20 mouse cellular contexts compared by ENCODE assay signal in the genomic region with DNA sequence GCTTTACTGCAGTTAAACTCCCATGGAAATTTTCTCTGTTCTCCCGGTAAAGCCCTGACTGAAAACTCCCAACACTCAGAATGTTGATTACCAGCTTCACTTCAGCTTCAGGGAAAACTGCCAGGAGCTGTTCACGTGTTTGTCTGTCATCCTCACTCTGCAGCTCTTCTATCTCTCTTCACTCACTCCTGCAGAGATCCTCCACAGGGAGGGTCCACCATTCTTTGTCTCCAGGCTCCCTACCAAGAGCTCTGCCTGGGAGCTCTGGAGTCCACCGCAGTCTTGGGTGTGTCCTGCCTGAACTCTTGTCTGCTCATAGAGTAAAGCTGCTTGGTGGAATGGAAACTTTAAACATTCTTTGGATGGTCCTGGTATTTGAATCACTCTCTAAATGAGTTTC. TPM values are rescaled to one million over a fixed set of nuclear protein-coding genes. Genes with fewer than 3 reads are reported as not detected.
DNase-seq lines count a peak whose midpoint lies in the region; ATAC-seq and TF ChIP-seq lines count a peak whose summit lies in the region.
"Had no signal": no experiment of that assay in that cellular context is flagged by ENCODE, and none has a peak within 500 bp of the region (broad histone marks: within the 10 kb centered on the region; RNA-seq: fewer than 3 reads in every experiment).

No protein-coding gene starts in this region.

- no peak for ATAC-seq in forebrain, embryonic 16.5 days
- no peak for ATAC-seq in midbrain, embryonic 15.5 days (replicated peaks)
- ATAC-seq: liver, postnatal 0 days; Patski had no signal

- no peaks in the 10 kb centered on the region for H3K36me3 ChIP-seq in forebrain, embryonic 10.5 days (replicated peaks)
- no peaks in the 10 kb centered on the region for H3K36me3 ChIP-seq in forebrain, embryonic 16.5 days (ENCODE audit: control insufficient read depth, insufficient read depth)
- 0 out of 2 replicates have a peak, but pooled peaks cover 2% of the 10 kb centered on the region for H3K36me3 ChIP-seq in heart, embryonic 10.5 days
- no peaks in the 10 kb centered on the region for H3K36me3 ChIP-seq in ES-Bruce4 (ENCODE audit: control insufficient read depth, insufficient read depth, low read length, poor library complexity, severe bottlenecking)
- H3K36me3 ChIP-seq in midbrain, embryonic 15.5 days (replicated peaks) = no peaks in the 10 kb centered on the region
- H3K36me3 ChIP-seq: embryonic facial prominence, embryonic 12.5 days; forebrain, embryonic 12.5 days; heart, embryonic 13.5 days; hindbrain, embryonic 15.5 days; limb, embryonic 12.5 days; neural tube, embryonic 13.5 days had no signal

- 22% methylated on average over 3 of the region's 3 CpGs for WGBS in forebrain, embryonic 10.5 days
- 22% methylated on average over 3 of the region's 3 CpGs for WGBS in forebrain, embryonic 16.5 days
- 12% methylated on average over 3 of the region's 3 CpGs for WGBS in heart, embryonic 10.5 days
- WGBS in midbrain, embryonic 15.5 days = 23% methylated on average over 3 of the region's 3 CpGs

- TF ChIP-seq CTCF in ES-Bruce4 (IDR thresholded peaks at IDR 0.05; ENCODE audit: low read depth, low read length) = no peak
- TF ChIP-seq CTCF in embryonic fibroblast, embryonic 13.5 days (IDR thresholded peaks at IDR 0.05; ENCODE audit: borderline replicate concordance, insufficient read depth, low read length) = no peak

- DNase-seq in forebrain, embryonic 10.5 days (ENCODE audit: extremely low spot score, low spot score) = no peak
- peak; percentile 26 for DNase-seq in heart, postnatal 4 days
- DNase-seq in heart, embryonic 10.5 days (ENCODE audit: low spot score) = no peak
- no peak for DNase-seq in layer of hippocampus, adult 9-10 months (ENCODE audit: low spot score)
- DNase-seq: cerebellum, adult 11 months; liver, postnatal 0 days; thymus, postnatal 14 days had no signal

- no peak overlapping the region for H3K4me2 ChIP-seq in forebrain, embryonic 16.5 days (ENCODE audit: low read length)
- no peak overlapping the region for H3K4me2 ChIP-seq in midbrain, embryonic 15.5 days
- H3K4me2 ChIP-seq: embryonic facial prominence, embryonic 12.5 days; forebrain, embryonic 12.5 days; heart, embryonic 13.5 days; hindbrain, embryonic 15.5 days; limb, embryonic 12.5 days; neural tube, embryonic 13.5 days had no signal

- TF ChIP-seq EP300 in ES-Bruce4 (IDR thresholded peaks at IDR 0.05; ENCODE audit: insufficient read depth, low read depth, low read length) = 0 out of 2 replicates have a peak, but pooled peaks have one; percentile 43

- H3K27ac ChIP-seq in forebrain, embryonic 10.5 days = 0 out of 2 replicates have a peak overlapping the region, but pooled peaks have one; percentile 6
- H3K27ac ChIP-seq in forebrain, embryonic 16.5 days (ENCODE audit: low read length) = no peak overlapping the region
- no peak overlapping the region for H3K27ac ChIP-seq in heart, embryonic 10.5 days
- H3K27ac ChIP-seq in ES-Bruce4 (ENCODE audit: insufficient read depth, low read length) = no peak overlapping the region
- H3K27ac ChIP-seq in embryonic fibroblast, embryonic 13.5 days (ENCODE audit: insufficient read depth, low read length) = peak overlapping the region; percentile 59
- no peak overlapping the region for H3K27ac ChIP-seq in midbrain, embryonic 15.5 days
- H3K27ac ChIP-seq: embryonic facial prominence, embryonic 12.5 days; forebrain, embryonic 12.5 days; heart, embryonic 13.5 days; hindbrain, embryonic 15.5 days; left cerebral cortex, adult 2 months; limb, embryonic 12.5 days; neural tube, embryonic 13.5 days had no signal

- H3K4me1 ChIP-seq in forebrain, embryonic 10.5 days = peaks cover 38% of the 10 kb centered on the region
- H3K4me1 ChIP-seq in forebrain, embryonic 16.5 days (replicated peaks; ENCODE audit: control insufficient read depth, insufficient read depth, low read length) = peaks cover 8% of the 10 kb centered on the region
- peaks cover 24% of the 10 kb centered on the region for H3K4me1 ChIP-seq in heart, embryonic 10.5 days
- peaks cover 3% of the 10 kb centered on the region for H3K4me1 ChIP-seq in ES-Bruce4 (ENCODE audit: control insufficient read depth, insufficient read depth, low read length)
- H3K4me1 ChIP-seq in embryonic fibroblast, embryonic 13.5 days (ENCODE audit: control insufficient read depth, insufficient read depth, low read length) = peaks cover 10% of the 10 kb centered on the region
- H3K4me1 ChIP-seq in midbrain, embryonic 15.5 days = peaks cover 5% of the 10 kb centered on the region

- peaks cover 6% of the 10 kb centered on the region for H3K9me3 ChIP-seq in forebrain, embryonic 10.5 days
- peaks cover 3% of the 10 kb centered on the region; the same call in 1 of the 2 replicates for H3K9me3 ChIP-seq in forebrain, embryonic 16.5 days (ENCODE audit: control insufficient read depth, low read length)
- H3K9me3 ChIP-seq in heart, embryonic 10.5 days = no peaks in the 10 kb centered on the region
- H3K9me3 ChIP-seq in ES-Bruce4 (replicated peaks; ENCODE audit: control insufficient read depth, insufficient read depth, low read length, poor library complexity, severe bottlenecking) = no peaks in the 10 kb centered on the region
- H3K9me3 ChIP-seq in midbrain, embryonic 15.5 days = no peaks in the 10 kb centered on the region
- H3K9me3 ChIP-seq: hindbrain, embryonic 15.5 days; neural tube, embryonic 13.5 days had no signal

- H3K9ac ChIP-seq in forebrain, embryonic 16.5 days (replicated peaks; ENCODE audit: low read depth, low read length) = no peak overlapping the region
- no peak overlapping the region for H3K9ac ChIP-seq in ES-Bruce4 (ENCODE audit: low read depth, poor library complexity, severe bottlenecking)
- H3K9ac ChIP-seq in midbrain, embryonic 15.5 days = no peak overlapping the region
- H3K9ac ChIP-seq: embryonic facial prominence, embryonic 12.5 days; forebrain, embryonic 12.5 days; heart, embryonic 13.5 days; hindbrain, embryonic 15.5 days; limb, embryonic 12.5 days; liver, postnatal 0 days; neural tube, embryonic 13.5 days had no signal

- no peak overlapping the region for H3K4me3 ChIP-seq in forebrain, embryonic 10.5 days
- H3K4me3 ChIP-seq in forebrain, embryonic 16.5 days (replicated peaks; ENCODE audit: low read length) = no peak overlapping the region
- H3K4me3 ChIP-seq in heart, embryonic 10.5 days = no peak overlapping the region
- no peak overlapping the region for H3K4me3 ChIP-seq in ES-Bruce4 (ENCODE audit: low read depth, low read length)
- H3K4me3 ChIP-seq in embryonic fibroblast, embryonic 13.5 days (ENCODE audit: insufficient read depth, low read length) = no peak overlapping the region
- H3K4me3 ChIP-seq in midbrain, embryonic 15.5 days = no peak overlapping the region
- H3K4me3 ChIP-seq: embryonic facial prominence, embryonic 12.5 days; forebrain, embryonic 12.5 days; heart, embryonic 13.5 days; hindbrain, embryonic 15.5 days; left cerebral cortex, adult 2 months; limb, embryonic 12.5 days; neural tube, embryonic 13.5 days had no signal

- H3K27me3 ChIP-seq in forebrain, embryonic 10.5 days (ENCODE audit: poor library complexity, severe bottlenecking) = peaks cover 19% of the 10 kb centered on the region
- H3K27me3 ChIP-seq in forebrain, embryonic 16.5 days (replicated peaks; ENCODE audit: control insufficient read depth, insufficient read depth, low read length) = no peaks in the 10 kb centered on the region
- peaks cover 20% of the 10 kb centered on the region; the same call in 1 of the 2 replicates for H3K27me3 ChIP-seq in heart, embryonic 10.5 days (ENCODE audit: insufficient read depth, poor library complexity, severe bottlenecking)
- H3K27me3 ChIP-seq in ES-Bruce4 (ENCODE audit: control insufficient read depth, insufficient read depth, low read length, poor library complexity, severe bottlenecking) = no peaks in the 10 kb centered on the region
- H3K27me3 ChIP-seq in midbrain, embryonic 15.5 days (replicated peaks) = no peaks in the 10 kb centered on the region
- H3K27me3 ChIP-seq: CH12.LX; embryonic facial prominence, embryonic 12.5 days; limb, embryonic 12.5 days; neural tube, embryonic 13.5 days; Patski had no signal

- TF ChIP-seq POLR2A in ES-Bruce4 (IDR thresholded peaks at IDR 0.05; ENCODE audit: insufficient read depth, low read length) = no peak
- no peak for TF ChIP-seq POLR2A in embryonic fibroblast, embryonic 13.5 days (IDR thresholded peaks at IDR 0.05; ENCODE audit: low read depth, low read length)

RNA-seq across cellular contexts. Expression of gene Fzd7, which starts 25.4 kb away (rescaled TPM):
- 9.4 and 9.6 TPM in 2 replicates for polyA plus RNA-seq in forebrain, embryonic 10.5 days (2016; fragmentation: Nextera tagmentation; extraction: Ambion mirVana)
- 2.7 and 3.4 TPM in 2 replicates for polyA plus RNA-seq in forebrain, embryonic 16.5 days (2015; fragmentation: Nextera tagmentation; extraction: Ambion mirVana)
- 1 to 10 TPM; 7.2 to 7.4 TPM for total RNA-seq in heart, postnatal 4 days (2021)
- 4.2 and 13.0 TPM in 2 replicates for polyA plus RNA-seq in heart, embryonic 10.5 days (2016; fragmentation: Nextera tagmentation; extraction: Ambion mirVana)
- 51.7 and 54.5 TPM in 2 replicates for polyA plus RNA-seq in ES-Bruce4 (2011; ENCODE audit: insufficient read depth, insufficient read length, low read depth, missing spikeins)
- polyA plus RNA-seq in embryonic fibroblast, embryonic 13.5 days (2011; ENCODE audit: insufficient read length, low read depth, missing spikeins) = 43.0 and 50.6 TPM in 2 replicates
- polyA plus RNA-seq in midbrain, embryonic 15.5 days (2015; fragmentation: Nextera tagmentation; extraction: Ambion mirVana) = 3.0 and 3.3 TPM in 2 replicates

RNA-seq across cellular contexts. Expression of gene Gm973, which starts 59.2 kb away (rescaled TPM):
- 0.76 and 1.3 TPM in 2 replicates for polyA plus RNA-seq in forebrain, embryonic 10.5 days (2016; fragmentation: Nextera tagmentation; extraction: Ambion mirVana)
- 6.2 and 6.3 TPM in 2 replicates for polyA plus RNA-seq in forebrain, embryonic 16.5 days (2015; fragmentation: Nextera tagmentation; extraction: Ambion mirVana)
- not detected for total RNA-seq in heart, postnatal 4 days (2021)
- polyA plus RNA-seq in heart, embryonic 10.5 days (2016; fragmentation: Nextera tagmentation; extraction: Ambion mirVana) = 0.16 TPM in 1 of 2 replicates, not detected in the other
- 1.9 and 2.4 TPM in 2 replicates for polyA plus RNA-seq in ES-Bruce4 (2011; ENCODE audit: insufficient read depth, insufficient read length, low read depth, missing spikeins)
- polyA plus RNA-seq in embryonic fibroblast, embryonic 13.5 days (2011; ENCODE audit: insufficient read length, low read depth, missing spikeins) = not detected in 2 replicates
- 10.9 and 14.8 TPM in 2 replicates for polyA plus RNA-seq in midbrain, embryonic 15.5 days (2015; fragmentation: Nextera tagmentation; extraction: Ambion mirVana)
- polyA plus RNA-seq: liver, postnatal 0 days had no signal

Comparison
In these comparisons a context has a peak if more than half of its experiments do, and no peak if none do; other contexts are left out.
1. H3K27ac ChIP-seq: peak in forebrain, embryonic 10.5 days (single experiment) and embryonic fibroblast, embryonic 13.5 days (single experiment); none in forebrain, embryonic 16.5 days (single experiment), heart, embryonic 10.5 days (single experiment), ES-Bruce4 (single experiment) and midbrain, embryonic 15.5 days (single experiment).